Mouse (Mus musculus) embryonic facial prominence, embryonic 15.5 days (tissue): ENCODE measurements around the gene Epha4. TPM values are rescaled to one million over a fixed set of nuclear protein-coding genes. Genes with fewer than 3 reads are reported as not detected.

Experiments
- ATAC-seq: fragments of 200-750 bp; cut with Nextera tagmentation; 2 replicates; pipeline ENCODE4 v1.8.0; 2017; ENCODE audit warnings: low read depth, moderate TSS enrichment; ENCODE audit not compliant: insufficient number of reproducible peaks, low FRiP score, low TSS enrichment
- H3K27ac ChIP-seq: fragments of 300-500 bp; sonication (generic); replicated peaks from 2 replicates; pipeline ENCODE4 v1.5.1; 2015; ENCODE audit warnings: mild to moderate bottlenecking, inconsistent platforms
- H3K27me3 ChIP-seq: fragments of 300-500 bp; sonication (generic); 2 replicates; pipeline ENCODE4 v1.6.1; 2015; ENCODE audit warnings: inconsistent platforms
- H3K36me3 ChIP-seq: fragments of 300-500 bp; sonication (generic); 2 replicates; pipeline ENCODE4 v1.6.1; 2015; ENCODE audit warnings: mild to moderate bottlenecking, inconsistent platforms
- H3K4me1 ChIP-seq: fragments of 300-500 bp; sonication (generic); 2 replicates; pipeline ENCODE4 v1.6.1; 2015; ENCODE audit warnings: inconsistent platforms
- H3K4me2 ChIP-seq: fragments of 300-500 bp; sonication (generic); replicated peaks from 2 replicates; pipeline ENCODE4 v1.6.1; 2015; ENCODE audit warnings: mild to moderate bottlenecking, inconsistent platforms
- H3K4me3 ChIP-seq: fragments of 300-500 bp; sonication (generic); replicated peaks from 2 replicates; pipeline ENCODE4 v1.5.1; 2015; ENCODE audit warnings: mild to moderate bottlenecking, inconsistent platforms
- H3K9ac ChIP-seq: fragments of 300-500 bp; sonication (generic); 2 replicates; pipeline ENCODE4 v1.6.1; 2015; ENCODE audit warnings: inconsistent platforms
- H3K9me3 ChIP-seq: fragments of 300-500 bp; sonication (generic); replicated peaks from 2 replicates; pipeline ENCODE4 v1.6.1; 2016; ENCODE audit warnings: inconsistent platforms
- WGBS: fragments of 180-500 bp; shearing (Covaris S2); methylation state at CpG from one replicate; pipeline ENCODE4 v1.1.7; 2015; 5-methylcytosine and 5-hydroxymethylcytosine counted together
- polyA plus RNA-seq: library from polyadenylated mRNA; unstranded; fragments of >200 nt; fragmentation: Nextera tagmentation; extraction: Ambion mirVana; gene quantifications from 2 replicates; pipeline ENCODE4 v1.2.1, GENCODE M21; 2015

Epha4 gene
- polyA plus RNA-seq, 1 experiment from 2014 or later, result 38.2 TPM

DNA sequence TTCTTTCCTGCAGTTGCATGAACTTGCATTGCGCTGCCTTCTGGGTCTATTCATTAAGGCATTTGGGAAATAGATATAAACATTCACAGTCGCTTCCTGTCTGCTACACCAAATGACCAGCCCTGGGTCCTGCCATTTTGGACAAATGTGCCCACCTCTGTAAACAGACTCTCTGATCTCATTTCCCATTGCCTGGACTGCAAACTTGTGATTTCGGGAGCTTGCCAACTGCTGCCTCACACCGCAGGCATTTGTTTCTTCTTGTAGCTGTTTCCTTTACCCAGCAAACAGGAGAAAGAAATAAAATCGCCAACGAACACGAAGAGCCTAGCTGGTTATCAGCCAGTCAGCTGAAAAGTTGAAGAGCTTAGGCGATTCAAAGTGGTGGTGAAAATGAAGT lies 10.2 kb upstream of the Epha4 start:
- WGBS, result 84% methylated on average over 8 of the region's 8 CpGs
- no peaks in the 10 kb centered on the region for H3K9me3 ChIP-seq
- ATAC-seq, result no peak
- no peak overlapping the region for H3K27ac ChIP-seq
- no peak overlapping the region for H3K4me2 ChIP-seq
- H3K36me3 ChIP-seq, result no peaks in the 10 kb centered on the region
- no peak overlapping the region for H3K4me3 ChIP-seq
- H3K27me3 ChIP-seq, result no peaks in the 10 kb centered on the region
- 0 out of 2 replicates have a peak, but pooled peaks cover 4% of the 10 kb centered on the region for H3K4me1 ChIP-seq
- no peak overlapping the region for H3K9ac ChIP-seq

DNA sequence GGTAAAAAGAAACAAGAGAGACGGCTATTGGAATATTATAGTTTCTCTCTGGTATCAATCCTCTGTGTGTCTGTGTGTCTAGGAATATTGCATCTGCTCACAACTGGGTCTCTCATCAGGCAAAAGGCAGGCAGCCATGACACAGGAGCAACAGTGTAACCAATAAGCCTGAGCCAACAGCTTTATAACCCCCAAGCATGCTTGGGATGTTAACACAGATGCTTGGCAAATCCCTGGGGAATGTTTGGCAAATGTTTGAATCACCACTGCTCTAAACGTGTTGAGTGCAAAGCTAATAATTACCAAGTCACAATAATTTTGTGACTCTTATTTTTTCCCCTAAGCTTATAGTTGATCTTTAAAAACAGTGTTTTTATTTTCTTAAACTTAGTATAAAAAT lies 8.5 kb upstream of the Epha4 start:
- no peak overlapping the region for H3K4me3 ChIP-seq
- no peak overlapping the region for H3K27ac ChIP-seq
- H3K27me3 ChIP-seq, result no peaks in the 10 kb centered on the region
- H3K9me3 ChIP-seq, result no peaks in the 10 kb centered on the region
- H3K4me1 ChIP-seq, result 0 out of 2 replicates have a peak, but pooled peaks cover 4% of the 10 kb centered on the region
- 54% methylated on average over 2 of the region's 2 CpGs for WGBS
- H3K9ac ChIP-seq, result no peak overlapping the region
- ATAC-seq, result no peak
- no peak overlapping the region for H3K4me2 ChIP-seq
- H3K36me3 ChIP-seq, result no peaks in the 10 kb centered on the region

DNA sequence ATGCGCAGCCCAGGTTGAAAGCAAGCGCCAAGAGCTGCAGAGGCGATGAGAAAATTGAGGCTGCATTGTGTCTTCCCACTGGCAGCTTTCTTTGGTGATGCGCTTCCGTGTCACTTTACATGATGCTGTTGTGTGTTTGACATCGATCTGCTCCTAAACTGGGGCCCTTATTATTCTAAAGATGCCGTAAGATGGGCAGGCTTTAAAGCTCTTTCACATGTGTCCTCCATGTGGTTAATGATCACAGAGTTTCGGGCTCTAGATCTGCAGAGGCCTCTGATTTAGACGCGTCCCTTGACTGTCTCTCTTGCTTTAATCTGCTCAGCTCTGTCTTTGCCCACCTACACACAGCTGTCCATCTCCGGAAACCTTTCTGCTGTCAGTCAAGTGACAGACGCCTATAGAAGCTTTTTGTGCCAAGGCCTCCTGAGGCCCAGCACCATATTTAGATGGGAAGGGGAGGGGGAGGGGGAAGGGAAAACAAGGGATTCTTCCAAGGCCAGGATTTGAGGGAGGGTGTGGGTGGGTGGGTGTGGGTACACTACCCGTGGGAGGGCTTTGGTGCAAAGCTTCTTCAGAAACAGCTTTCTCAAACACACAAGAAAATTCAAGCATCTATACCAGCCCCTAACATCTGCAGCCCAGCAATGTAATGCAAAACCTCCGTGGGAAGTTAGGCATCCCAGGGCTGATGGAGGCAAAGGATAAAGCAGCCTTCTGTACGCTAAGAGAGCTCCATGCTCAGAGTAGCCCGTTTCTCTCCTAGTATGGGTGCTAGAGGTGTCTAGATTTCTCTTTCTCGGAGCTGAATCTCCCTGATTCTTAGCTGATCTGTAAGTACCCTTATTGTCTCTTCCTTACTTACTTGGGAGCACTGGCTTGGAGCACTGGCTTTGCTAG lies 7.0 kb upstream of the Epha4 start:
- no peak; the same call in 1 of the 2 replicates for ATAC-seq
- Histone ChIP-seq H3K9ac (no peak overlapping the region), H3K4me3 (no peak overlapping the region), H3K9me3 (no peaks in the 10 kb centered on the region), H3K36me3 (no peaks in the 10 kb centered on the region), H3K4me1 (peaks cover 4% of the 10 kb centered on the region; the same call in 1 of the 2 replicates), H3K4me2 (0 out of 2 replicates have a peak overlapping the region, but pooled peaks have one; percentile 17), H3K27ac (no peak overlapping the region), H3K27me3 (no peaks in the 10 kb centered on the region)
- WGBS, result 15% methylated on average over 15 of the region's 17 CpGs

DNA sequence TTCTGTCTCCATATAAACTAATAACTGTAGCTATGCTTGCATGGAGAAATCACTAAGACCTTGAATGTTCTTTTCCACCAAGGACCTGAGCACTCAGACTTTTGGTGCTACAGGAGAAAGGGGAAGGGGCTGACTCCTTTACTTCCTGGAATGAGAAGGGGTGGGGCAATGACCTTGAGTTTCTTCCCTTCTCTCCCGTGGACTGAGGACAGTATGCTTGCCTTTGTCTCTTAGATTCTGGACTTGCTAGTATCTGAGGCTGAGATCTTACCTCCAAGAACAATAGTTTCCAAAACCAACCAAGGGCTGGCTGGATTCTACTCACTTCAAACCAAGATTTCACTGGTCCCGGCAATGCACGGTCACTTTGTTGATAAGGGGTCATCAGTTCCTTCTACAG lies 3.8 kb upstream of the Epha4 start:
- WGBS, result 79% methylated on average over 3 of the region's 3 CpGs
- H3K27me3 ChIP-seq, result no peaks in the 10 kb centered on the region
- H3K4me1 ChIP-seq, result peaks cover 19% of the 10 kb centered on the region
- H3K9me3 ChIP-seq, result no peaks in the 10 kb centered on the region
- H3K4me3 ChIP-seq, result no peak overlapping the region
- H3K27ac ChIP-seq, result no peak overlapping the region
- ATAC-seq, result no peak
- no peak overlapping the region for H3K4me2 ChIP-seq
- H3K9ac ChIP-seq, result no peak overlapping the region
- H3K36me3 ChIP-seq, result no peaks in the 10 kb centered on the region

DNA sequence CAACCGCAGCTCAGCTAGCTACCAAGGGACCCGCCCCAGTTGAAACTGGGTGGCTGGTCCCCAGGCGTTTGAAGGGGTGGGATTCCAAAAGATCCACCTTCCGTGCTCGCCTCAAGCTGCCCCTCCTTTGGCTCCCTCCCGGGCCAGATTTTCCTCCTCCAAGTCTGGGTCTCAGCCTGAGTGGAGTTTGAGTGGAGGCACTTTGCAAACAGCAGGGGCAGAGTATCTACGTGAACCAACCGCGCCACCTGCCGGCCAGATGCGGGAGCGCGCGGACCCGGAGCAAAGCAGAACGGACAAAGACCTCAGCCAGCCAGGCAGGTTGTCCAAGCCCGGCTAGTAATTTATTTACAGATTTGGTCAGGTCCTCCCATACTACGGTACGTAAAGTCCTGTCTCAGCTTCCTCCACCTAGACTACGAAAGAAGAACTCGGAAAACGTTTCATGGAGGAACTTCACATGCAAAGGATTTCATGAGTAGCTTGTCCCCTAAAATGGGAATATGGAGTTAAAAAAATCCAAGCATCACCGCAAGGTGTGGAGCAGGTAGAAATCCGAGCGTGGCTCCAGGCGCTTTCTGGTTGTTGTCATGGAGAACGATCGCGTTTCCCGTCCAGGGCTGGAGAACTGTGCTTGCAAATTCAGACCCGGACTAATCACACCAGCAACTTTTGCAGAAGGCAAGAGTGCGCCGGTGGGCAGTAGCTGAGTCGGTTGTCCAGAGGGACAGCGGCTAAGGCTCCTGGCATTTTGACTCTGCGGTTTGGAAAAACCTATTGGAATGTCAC lies 1.5 kb upstream of the Epha4 start:
- WGBS, result under 1% methylated on average over 36 of the region's 36 CpGs
- no peaks in the 10 kb centered on the region for H3K9me3 ChIP-seq
- peak overlapping the region; percentile 87 for H3K4me2 ChIP-seq
- H3K36me3 ChIP-seq, result no peaks in the 10 kb centered on the region
- peak overlapping the region; percentile 39 for H3K9ac ChIP-seq
- H3K27ac ChIP-seq, result peak overlapping the region; percentile 84
- H3K27me3 ChIP-seq, result no peaks in the 10 kb centered on the region
- peaks cover 28% of the 10 kb centered on the region for H3K4me1 ChIP-seq
- ATAC-seq, result peak; percentile 31; the same call in 1 of the 2 replicates
- peak overlapping the region; percentile 70 for H3K4me3 ChIP-seq

DNA sequence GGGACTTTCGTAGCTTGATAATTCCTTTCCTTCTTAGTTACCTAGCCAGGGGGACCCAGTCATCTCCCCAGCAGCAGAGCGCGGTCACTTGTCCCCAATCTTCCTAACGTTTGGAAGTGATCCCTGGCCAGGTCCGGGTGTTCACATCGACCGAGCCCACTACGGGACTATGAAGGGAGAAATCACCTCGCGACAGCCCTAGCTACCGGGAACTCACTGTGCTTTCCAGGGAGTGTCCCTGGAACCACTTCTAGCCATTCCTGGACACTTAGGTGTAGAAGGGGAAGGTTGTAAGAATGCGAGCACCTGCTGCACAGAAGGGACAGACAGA lies 728 bp upstream of the Epha4 start:
- H3K9ac ChIP-seq, result peak overlapping the region; percentile 39
- 0% methylated on average over 12 of the region's 12 CpGs for WGBS

DNA sequence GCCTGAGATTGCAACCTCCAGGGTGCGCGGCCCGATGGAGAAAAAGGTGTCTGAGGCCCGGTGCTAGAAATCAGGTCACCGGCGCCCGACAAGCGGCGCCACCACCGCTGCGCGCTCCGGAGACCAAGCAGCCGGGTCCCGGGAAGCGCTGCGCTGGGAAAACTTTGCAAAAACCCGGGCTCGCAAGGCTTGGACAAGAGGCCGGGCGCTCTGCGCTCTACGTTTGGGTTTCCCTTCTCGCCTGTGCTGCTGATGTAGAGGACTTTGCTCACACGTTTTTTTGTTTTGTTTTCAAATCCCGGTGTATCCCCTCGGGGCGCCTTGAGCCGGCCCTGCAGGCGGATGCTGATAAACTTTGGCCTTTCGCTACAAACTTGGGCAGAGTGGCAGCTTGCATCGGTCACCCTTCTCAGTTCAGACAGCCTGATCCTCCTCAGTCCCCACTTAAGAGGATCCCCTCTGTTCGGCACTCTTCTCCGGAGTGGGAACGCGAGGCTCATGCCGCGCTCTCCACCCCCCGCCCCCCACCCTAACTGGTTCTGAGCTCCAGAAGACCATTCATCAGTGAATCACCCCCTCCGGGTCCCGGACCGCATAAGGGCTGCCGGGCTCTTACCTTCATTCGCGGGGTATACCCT lies 444 bp downstream of the Epha4 start:
- peaks cover 33% of the 10 kb centered on the region for H3K4me1 ChIP-seq
- peak overlapping the region; percentile 84 for H3K27ac ChIP-seq
- peaks cover 3% of the 10 kb centered on the region; the same call in 1 of the 2 replicates for H3K36me3 ChIP-seq
- H3K27me3 ChIP-seq, result no peaks in the 10 kb centered on the region
- under 1% methylated on average over 45 of the region's 45 CpGs for WGBS
- no peaks in the 10 kb centered on the region for H3K9me3 ChIP-seq
- peak overlapping the region; percentile 87 for H3K4me2 ChIP-seq
- H3K4me3 ChIP-seq, result peak overlapping the region; percentile 70
- peak overlapping the region; percentile 72 for H3K9ac ChIP-seq
- peak; percentile 41 for ATAC-seq

More for the DNA sequence above, 728 bp upstream of the Epha4 start:
- Histone ChIP-seq H3K4me2 (peak overlapping the region; percentile 87), H3K4me1 (peaks cover 33% of the 10 kb centered on the region), H3K27me3 (no peaks in the 10 kb centered on the region), H3K9me3 (no peaks in the 10 kb centered on the region), H3K36me3 (no peaks in the 10 kb centered on the region), H3K27ac (peak overlapping the region; percentile 84), H3K4me3 (peak overlapping the region; percentile 70)
- no peak for ATAC-seq

DNA sequence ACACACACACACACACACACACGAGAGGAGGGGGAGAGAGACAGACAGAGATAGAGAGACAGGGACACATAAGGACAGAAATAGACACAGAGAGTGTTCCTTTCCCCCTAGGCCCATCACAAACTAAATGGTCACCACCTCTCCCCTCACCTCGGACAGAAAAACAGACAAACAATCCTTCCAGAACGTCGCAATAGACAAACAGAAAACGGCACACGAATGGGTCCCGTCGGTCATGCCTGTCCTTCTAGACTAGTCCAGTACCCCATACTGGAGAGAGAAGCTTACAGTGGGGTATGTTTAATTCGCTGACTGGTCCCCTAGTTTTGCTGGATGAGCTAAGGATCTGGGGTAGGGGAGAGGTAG lies 946 bp downstream of the Epha4 start:
- Histone ChIP-seq H3K27ac (peak overlapping the region; percentile 84), H3K4me2 (peak overlapping the region; percentile 87), H3K27me3 (no peaks in the 10 kb centered on the region), H3K9me3 (no peaks in the 10 kb centered on the region), H3K36me3 (peaks cover 3% of the 10 kb centered on the region; the same call in 1 of the 2 replicates), H3K9ac (peak overlapping the region; percentile 72), H3K4me1 (peaks cover 33% of the 10 kb centered on the region), H3K4me3 (peak overlapping the region; percentile 70)
- ATAC-seq, result no peak
- 0% methylated on average over 9 of the region's 9 CpGs for WGBS

DNA sequence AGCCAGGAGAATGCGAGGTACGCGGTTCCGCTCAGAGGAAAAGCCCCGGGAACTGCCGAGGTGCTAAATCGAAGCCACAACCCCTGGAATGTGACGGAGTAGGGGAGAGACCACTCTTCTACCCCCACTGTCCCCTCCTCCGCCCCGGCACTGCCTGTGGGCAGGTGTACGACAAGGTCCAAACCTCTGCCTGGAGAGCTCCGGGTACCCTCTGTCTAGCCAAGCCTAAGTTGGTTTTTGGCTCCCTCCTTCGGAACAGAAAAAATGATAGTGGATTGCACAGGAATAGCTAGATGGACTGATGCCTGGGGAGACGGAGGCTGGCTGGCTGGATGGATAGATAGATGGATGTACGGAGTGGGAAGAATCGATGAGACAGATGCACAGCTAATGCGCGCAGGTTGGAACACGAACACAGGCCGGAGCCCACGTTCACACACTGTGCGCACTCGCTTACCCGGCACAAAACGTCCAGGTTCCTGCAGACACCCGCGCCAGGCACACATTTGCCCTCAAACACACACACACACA lies 1.4 kb downstream of the Epha4 start:
- under 1% methylated on average over 27 of the region's 27 CpGs for WGBS
- H3K4me2 ChIP-seq, result peak overlapping the region; percentile 87
- H3K27me3 ChIP-seq, result no peaks in the 10 kb centered on the region
- peaks cover 7% of the 10 kb centered on the region; the same call in 1 of the 2 replicates for H3K36me3 ChIP-seq
- no peaks in the 10 kb centered on the region for H3K9me3 ChIP-seq
- peak overlapping the region; percentile 84 for H3K27ac ChIP-seq
- 0 out of 2 replicates have a peak, but pooled peaks have one; percentile 17 for ATAC-seq
- H3K4me1 ChIP-seq, result peaks cover 33% of the 10 kb centered on the region
- peak overlapping the region; percentile 70 for H3K4me3 ChIP-seq
- peak overlapping the region; percentile 72 for H3K9ac ChIP-seq

DNA sequence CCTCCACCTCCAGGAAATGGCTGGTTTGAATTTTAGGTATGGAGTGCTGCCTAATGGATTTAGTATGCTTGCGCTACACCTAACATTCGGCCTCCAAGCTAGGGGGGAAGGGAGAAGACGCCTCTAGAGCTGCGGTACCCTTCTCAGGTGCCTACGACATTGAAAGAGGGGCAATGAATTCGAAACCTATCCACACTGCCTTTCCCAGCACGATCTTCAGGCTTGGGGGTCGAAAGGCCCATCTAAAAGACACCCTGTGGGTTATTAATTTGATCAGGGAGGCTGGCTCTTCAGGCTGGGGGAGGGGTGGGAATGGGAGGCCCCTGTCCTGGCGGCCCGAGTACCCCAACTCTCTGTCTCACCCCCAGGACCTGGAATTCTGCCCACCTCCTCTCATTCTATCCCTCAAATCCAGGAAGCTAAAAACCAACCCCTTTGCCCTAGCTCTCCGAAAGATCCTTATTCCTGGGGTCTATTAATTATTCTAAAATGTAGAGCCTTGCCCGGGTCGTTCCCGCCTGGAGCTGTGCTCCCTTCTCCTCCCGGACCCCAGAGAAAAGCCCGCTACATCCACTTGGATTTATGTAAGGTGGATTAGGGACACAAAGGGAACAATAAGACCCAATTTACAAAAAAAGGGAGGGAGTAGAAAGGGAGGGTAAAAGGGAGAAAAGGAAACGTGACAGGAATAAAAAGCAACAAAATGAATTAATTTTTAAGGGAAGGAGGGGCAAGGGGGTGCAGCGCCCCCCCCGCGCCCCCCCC lies 2.3 kb downstream of the Epha4 start:
- ATAC-seq, result no peak
- H3K4me2 ChIP-seq, result peak overlapping the region; percentile 87
- peak overlapping the region; percentile 72; the same call in 1 of the 2 replicates for H3K9ac ChIP-seq
- H3K4me1 ChIP-seq, result peaks cover 33% of the 10 kb centered on the region
- H3K27ac ChIP-seq, result peak overlapping the region; percentile 63
- peaks cover 7% of the 10 kb centered on the region; the same call in 1 of the 2 replicates for H3K36me3 ChIP-seq
- WGBS, result 6% methylated on average over 20 of the region's 20 CpGs
- no peaks in the 10 kb centered on the region for H3K27me3 ChIP-seq
- no peaks in the 10 kb centered on the region for H3K9me3 ChIP-seq
- H3K4me3 ChIP-seq, result peak overlapping the region; percentile 70
